Mouse (Mus musculus) liver, embryonic 14.5 days (tissue): Measurements from ENCODE around the gene Lbhd2. TPM values are rescaled to one million over a fixed set of nuclear protein-coding genes. Genes with fewer than 3 reads are reported as not detected.

Source experiments
- ATAC-seq: fragments of 200-750 bp; cut with Nextera tagmentation; 2 replicates; pipeline ENCODE4 v1.8.0; 2017; ENCODE audit warnings: moderate number of reproducible peaks, mild to moderate bottlenecking, moderate library complexity; ENCODE audit not compliant: insufficient read depth
- DNase-seq, 3 experiments: peaks; one replicate each; pipeline ENCODE4 v3.0.0-alpha.2; 2012 to 2013; ENCODE audit warnings: low read depth in 3 of 3, low spot score in 3 of 3
- H3K27ac ChIP-seq: fragments of 300-500 bp; sonication (generic); 2 replicates; pipeline ENCODE4 v1.5.1; 2014; ENCODE audit warnings: moderate library complexity, mild to moderate bottlenecking, control low read depth, inconsistent platforms
- H3K27me3 ChIP-seq: fragments of 300-500 bp; sonication (generic); 2 replicates; pipeline ENCODE4 v1.6.1; 2014; ENCODE audit warnings: mild to moderate bottlenecking, low read length, moderate library complexity; ENCODE audit not compliant: control insufficient read depth, insufficient read depth
- H3K36me3 ChIP-seq: fragments of 300-500 bp; sonication (generic); replicated peaks from 2 replicates; pipeline ENCODE4 v1.6.1; 2014; ENCODE audit warnings: low read depth; ENCODE audit not compliant: control insufficient read depth, insufficient read depth
- H3K4me1 ChIP-seq, 2 experiments: fragments of 200-500 bp in 1 of 2; fragments of 300-500 bp in 1 of 2; sonication (generic) in 1 of 2; replicated peaks; 2 replicates each; pipeline ENCODE4 v1.6.1; 2012 to 2014; ENCODE audit warnings: antibody characterized with exemption in 1 of 2, inconsistent platforms in 1 of 2, low read length in 1 of 2; ENCODE audit not compliant: control insufficient read depth in 2 of 2, insufficient read depth in 2 of 2
- H3K4me2 ChIP-seq: fragments of 300-500 bp; sonication (generic); 2 replicates; pipeline ENCODE4 v1.6.1; 2014; ENCODE audit warnings: low read depth, mild to moderate bottlenecking, control low read depth, moderate library complexity
- H3K4me3 ChIP-seq, 2 experiments: fragments of 200-500 bp in 1 of 2; fragments of 300-500 bp in 1 of 2; sonication (generic) in 1 of 2; 2 replicates each; pipeline ENCODE4 v1.5.1; 2012 to 2014; ENCODE audit warnings: low read depth in 2 of 2, low read length in 2 of 2, mild to moderate bottlenecking in 2 of 2, control low read depth in 1 of 2, inconsistent platforms in 1 of 2, moderate library complexity in 1 of 2; ENCODE audit not compliant: insufficient read depth in 1 of 2
- H3K9ac ChIP-seq: fragments of 300-500 bp; sonication (generic); replicated peaks from 2 replicates; pipeline ENCODE4 v1.6.1; 2014; ENCODE audit warnings: mild to moderate bottlenecking, control low read depth, moderate library complexity
- H3K9me3 ChIP-seq: fragments of 300-500 bp; sonication (generic); 2 replicates; pipeline ENCODE4 v1.6.1; 2016; ENCODE audit warnings: low read length, mixed read lengths; ENCODE audit not compliant: control insufficient read depth
- CTCF ChIP-seq: IDR thresholded peaks from 2 replicates; pipeline ENCODE4 v1.5.1; 2016; ENCODE audit warnings: antibody characterized with exemption, low read depth, control low read depth
- EP300 ChIP-seq: IDR thresholded peaks from 2 replicates; pipeline ENCODE4 v1.6.1; 2016; ENCODE audit warnings: antibody characterized with exemption, low read depth
- WGBS: fragments of 180-500 bp; shearing (Covaris S2); extraction: QIAGEN DNeasy Blood & Tissue Kit; methylation state at CpG from one replicate; pipeline ENCODE4 v1.1.7; 2014; ENCODE audit not compliant: insufficient replicate concordance; 5-methylcytosine and 5-hydroxymethylcytosine counted together
- polyA plus RNA-seq, 2 experiments: library from polyadenylated mRNA; depleted of rRNA in 1 of 2; stranded (reverse) in 1 of 2; unstranded in 1 of 2; fragments of >200 nt; fragmentation: Nextera tagmentation in 1 of 2; extraction: Ambion mirVana in 1 of 2; gene quantifications; 2 replicates each; pipeline versions ENCODE4 v1.2.1 to v1.2.3; 2012 to 2014

The Lbhd2 gene
- polyA plus RNA-seq, 2 experiments = 0.15 TPM; not detected in 1

DNA sequence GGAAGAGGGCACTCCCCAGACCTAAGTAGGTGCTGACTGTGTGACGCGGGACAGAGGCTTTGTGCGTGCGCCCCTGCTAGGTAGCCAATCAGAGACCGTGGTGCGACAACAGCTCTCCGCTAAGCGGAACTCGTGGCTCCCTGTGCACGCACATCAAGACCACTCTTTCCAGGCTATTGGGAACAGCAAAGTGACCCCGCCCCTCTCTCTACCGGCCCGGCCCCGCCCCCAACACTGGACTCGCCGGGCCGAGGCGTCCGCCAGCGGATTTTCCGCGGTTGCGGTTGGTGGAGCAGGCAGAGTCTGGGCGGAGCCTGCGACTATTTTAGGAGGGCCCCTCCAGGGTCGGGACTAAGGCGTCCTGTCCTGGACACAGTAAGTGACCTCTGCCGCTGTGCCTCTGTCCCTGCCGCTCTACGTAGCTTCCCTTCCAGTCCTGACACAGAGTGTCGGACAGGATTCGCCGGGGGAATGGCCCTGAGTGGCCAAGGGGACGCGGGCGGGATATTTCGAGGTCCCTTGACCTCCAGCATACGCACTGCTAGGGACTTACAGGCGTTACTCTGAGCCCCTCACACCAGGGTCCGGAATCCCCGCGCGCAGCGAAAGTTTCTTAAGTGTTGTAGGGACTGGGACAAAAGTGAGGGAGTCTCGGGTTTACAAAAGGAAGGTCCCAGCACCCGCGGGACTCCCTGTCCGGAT lies 35.9 kb downstream of the Lbhd2 start, which contains the start of gene Tnfaip2:
TSS of gene Tnfaip2 (plus strand) at position 161 of the 702 bp plus-strand sequence.
- peak within 1 kb of the TSS; percentile 65 for H3K4me2 ChIP-seq
- H3K9me3 ChIP-seq = no peaks in the 10 kb centered on the region
- H3K36me3 ChIP-seq = peaks cover 28% of the 10 kb centered on the region
- TF ChIP-seq EP300 = no peak
- TF ChIP-seq CTCF = no peak
- H3K27ac ChIP-seq = peak within 1 kb of the TSS; percentile 96
- H3K4me1 ChIP-seq = peaks cover 41 to 60% of the 10 kb centered on the region in 2 experiments
- ATAC-seq = peak; percentile 78
- peak within 1 kb of the TSS; percentile 87 for H3K9ac ChIP-seq
- H3K4me3 ChIP-seq = peak within 1 kb of the TSS; percentile 73 to 92
- no peaks in the 10 kb centered on the region for H3K27me3 ChIP-seq
- peak; percentile 84 to 85 (median 84) for DNase-seq
- WGBS = under 1% methylated on average over 48 of the region's 48 CpGs

DNA sequence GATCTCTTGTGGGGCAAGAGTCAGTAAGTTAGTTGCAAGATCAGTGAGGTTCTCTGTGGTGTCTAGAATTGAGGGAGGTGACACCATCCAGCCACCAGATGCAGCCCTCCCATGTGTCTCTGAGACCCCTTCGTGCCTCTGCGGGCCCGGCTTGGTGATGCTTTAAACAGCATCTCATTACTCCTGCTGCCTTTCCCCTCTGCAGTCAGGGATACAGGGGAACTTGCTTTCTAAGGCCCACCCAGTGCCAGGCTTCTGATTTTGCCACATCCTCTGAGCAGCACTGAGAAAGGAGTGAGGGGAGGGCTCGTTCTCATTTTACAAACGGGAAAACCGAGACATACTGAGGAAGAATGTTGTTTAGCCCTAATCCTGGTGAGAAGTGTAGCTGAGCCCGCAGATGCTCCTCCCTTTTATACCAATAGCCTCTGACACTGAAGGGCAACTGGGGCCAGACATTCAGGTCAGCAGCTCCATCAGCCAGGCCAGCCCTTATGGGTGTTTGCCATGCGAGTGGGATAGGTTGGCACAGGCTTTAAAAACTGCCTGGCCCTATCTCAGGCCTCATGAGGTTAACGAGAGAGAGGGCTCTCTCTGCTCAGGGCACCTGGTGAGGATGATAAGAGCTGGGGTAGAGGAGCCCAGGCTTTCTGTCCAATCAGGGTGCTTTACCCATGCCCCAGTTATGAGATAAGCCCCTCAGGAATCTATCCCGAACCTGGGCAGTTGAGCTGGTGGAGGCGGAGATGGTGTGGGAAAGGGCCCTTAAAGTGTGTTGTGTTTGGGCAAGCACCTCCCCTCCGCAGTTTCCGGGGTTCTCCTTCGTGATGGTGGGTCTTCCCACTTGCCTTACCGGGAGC lies 36.6 kb downstream of the Lbhd2 start:
- Histone ChIP-seq H3K4me1 (peaks cover 33 to 52% of the 10 kb centered on the region in 2 experiments), H3K27ac (peak overlapping the region; percentile 96), H3K27me3 (no peaks in the 10 kb centered on the region), H3K9ac (peak overlapping the region; percentile 87), H3K36me3 (peaks cover 36% of the 10 kb centered on the region), H3K4me3 (peak overlapping the region; percentile 73 to 92), H3K4me2 (peak overlapping the region; percentile 65), H3K9me3 (no peaks in the 10 kb centered on the region)
- DNase-seq (peak; percentile 97 to 98 (median 97)), ATAC-seq (peak; percentile 90)
- 6% methylated on average over 15 of the region's 15 CpGs for WGBS
- TF ChIP-seq CTCF (no peak), EP300 (peak; percentile 98)

DNA sequence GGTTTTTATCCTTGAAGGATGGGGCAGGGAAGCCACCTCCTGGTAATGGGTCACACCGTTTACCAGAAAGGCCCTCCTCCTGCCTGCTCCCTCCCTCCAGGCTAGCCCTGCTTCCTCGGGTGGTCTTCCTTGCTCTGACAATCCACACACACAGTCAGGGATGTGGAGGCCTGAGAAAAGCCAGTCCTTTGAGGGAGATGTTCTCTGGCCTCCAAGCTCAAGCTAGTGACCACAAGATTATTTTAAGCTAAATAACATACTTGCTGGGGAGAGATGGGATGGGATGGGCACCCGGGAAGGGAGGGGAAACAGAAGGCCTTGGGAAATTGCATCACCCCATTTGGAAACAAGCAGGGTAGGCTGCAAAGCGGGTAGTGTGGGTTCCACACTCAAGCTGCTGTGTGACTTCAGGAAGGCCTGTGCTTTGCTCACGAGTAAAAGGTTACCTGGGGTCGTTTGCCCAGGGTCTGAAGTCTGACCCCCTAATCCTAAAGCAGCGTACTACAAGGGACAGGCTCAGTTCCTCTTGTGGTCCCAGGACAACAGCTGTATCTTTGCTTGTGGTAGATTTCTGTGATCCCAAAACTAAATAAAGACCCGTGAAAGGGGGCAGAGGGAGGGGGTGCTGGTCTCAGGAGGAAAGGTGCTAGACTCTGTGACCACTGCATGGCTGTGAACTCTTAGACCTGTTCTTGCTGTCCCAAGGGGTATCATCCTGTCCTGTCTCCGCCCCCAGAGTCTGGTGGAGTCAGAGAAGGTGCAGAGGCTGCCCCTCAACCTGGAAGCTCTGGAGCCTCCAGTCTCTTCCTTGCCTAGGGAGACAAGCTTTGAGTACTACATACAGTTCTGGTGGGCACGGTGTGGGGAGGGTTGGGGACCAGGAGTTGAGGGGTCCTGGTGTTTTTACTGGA lies 37.6 kb downstream of the Lbhd2 start:
- Histone ChIP-seq H3K4me3 (peak overlapping the region; percentile 73 to 92), H3K4me2 (peak overlapping the region; percentile 65), H3K4me1 (peaks cover 27 to 43% of the 10 kb centered on the region in 2 experiments), H3K36me3 (peaks cover 46% of the 10 kb centered on the region), H3K27ac (peak overlapping the region; percentile 96), H3K27me3 (no peaks in the 10 kb centered on the region), H3K9me3 (no peaks in the 10 kb centered on the region), H3K9ac (peak overlapping the region; percentile 70)
- WGBS = 17% methylated on average over 10 of the region's 10 CpGs
- DNase-seq = no peak
- no peak for TF ChIP-seq EP300
- TF ChIP-seq CTCF = no peak
- no peak for ATAC-seq

DNA sequence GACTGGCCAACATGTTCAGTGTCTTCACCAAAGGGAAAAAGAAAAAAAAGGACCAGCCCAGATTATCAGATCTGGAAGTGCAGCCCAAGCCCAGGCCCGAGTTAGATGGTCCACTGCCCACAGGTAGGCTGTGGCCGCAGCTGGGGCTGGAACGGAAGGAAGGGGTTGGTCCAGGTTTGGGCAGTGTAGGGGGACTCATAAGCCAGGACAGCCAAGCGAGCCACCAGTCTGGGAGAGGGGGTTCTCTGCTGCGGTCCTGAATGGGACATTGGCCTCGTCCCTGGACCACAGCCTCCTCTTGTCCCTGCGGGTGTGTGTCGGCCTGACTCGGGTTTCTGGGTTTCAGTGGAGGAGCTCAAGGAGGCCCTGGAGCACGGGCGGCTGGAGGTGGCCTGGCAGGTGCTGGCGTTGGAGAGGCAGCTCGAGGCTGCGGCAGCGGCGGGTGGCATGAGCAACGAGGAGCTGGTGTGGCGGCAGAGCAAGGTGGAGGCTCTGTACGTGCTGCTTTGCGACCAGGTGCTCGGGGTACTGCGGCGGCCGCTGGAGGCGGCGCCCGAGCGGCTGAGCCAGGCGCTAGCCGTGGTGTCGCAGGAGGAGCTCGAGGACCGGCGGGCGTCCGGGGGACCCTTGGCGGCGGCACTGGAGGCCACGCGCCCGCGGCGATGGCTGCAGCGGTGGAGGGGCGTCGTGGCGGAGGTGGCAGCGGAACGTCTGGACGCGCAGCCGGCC lies 38.7 kb downstream of the Lbhd2 start:
- no peak for TF ChIP-seq EP300
- TF ChIP-seq CTCF = no peak
- ATAC-seq (no peak), DNase-seq (no peak)
- Histone ChIP-seq H3K9ac (peak overlapping the region; percentile 70), H3K36me3 (peaks cover 57% of the 10 kb centered on the region), H3K27me3 (no peaks in the 10 kb centered on the region), H3K9me3 (no peaks in the 10 kb centered on the region), H3K4me1 (peaks cover 20 to 35% of the 10 kb centered on the region in 2 experiments), H3K4me3 (peak overlapping the region; percentile 73 to 92), H3K27ac (no peak overlapping the region), H3K4me2 (peak overlapping the region; percentile 65)
- WGBS = 28% methylated on average over 52 of the region's 52 CpGs
